Mouse (Mus musculus) heart, postnatal 10 days (tissue): ENCODE results near the gene Eif4g3. TPM values are rescaled to one million over a fixed set of nuclear protein-coding genes. Genes with fewer than 3 reads are reported as not detected.

Experiments used
- DNase-seq, 2 experiments: peaks; one replicate each; pipeline ENCODE4 v3.0.0; 2021
- intact Hi-C: fragments of 180-260 bp; cut with DNase I; formaldehyde crosslinking; loops from one replicate; pipeline ENCODE4 v1.15.1; 2025
- total RNA-seq, 2 experiments: library from RNA; stranded (reverse); gene quantifications; 2 replicates each; pipeline ENCODE4 v1.2.3; 2021

Eif4g3 gene
- total RNA-seq, 2 experiments from 2014 or later: 59.1 to 60.6 TPM

DNA sequence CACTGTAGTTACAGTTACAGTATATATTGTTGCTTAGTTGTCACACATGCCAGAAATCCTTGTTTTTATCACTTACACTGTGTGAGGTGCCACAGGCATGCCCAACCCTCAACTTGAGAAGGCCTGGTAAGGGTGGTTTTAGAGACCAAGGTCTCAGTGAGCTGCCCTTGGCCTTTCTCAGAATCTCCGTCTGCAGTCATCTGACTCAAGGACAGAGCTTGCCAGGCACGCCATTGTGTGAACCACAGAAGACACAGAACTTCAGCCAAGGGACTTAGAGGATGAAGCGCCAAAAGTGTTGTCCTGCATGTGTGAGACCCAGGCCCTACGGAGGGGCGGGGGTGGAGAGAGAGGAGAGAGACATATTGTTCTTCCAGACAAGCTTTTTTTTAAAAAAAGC lies 217.3 kb downstream of the Eif4g3 start:
- DNase-seq: no peak
- intact Hi-C loops: no loop called here

DNA sequence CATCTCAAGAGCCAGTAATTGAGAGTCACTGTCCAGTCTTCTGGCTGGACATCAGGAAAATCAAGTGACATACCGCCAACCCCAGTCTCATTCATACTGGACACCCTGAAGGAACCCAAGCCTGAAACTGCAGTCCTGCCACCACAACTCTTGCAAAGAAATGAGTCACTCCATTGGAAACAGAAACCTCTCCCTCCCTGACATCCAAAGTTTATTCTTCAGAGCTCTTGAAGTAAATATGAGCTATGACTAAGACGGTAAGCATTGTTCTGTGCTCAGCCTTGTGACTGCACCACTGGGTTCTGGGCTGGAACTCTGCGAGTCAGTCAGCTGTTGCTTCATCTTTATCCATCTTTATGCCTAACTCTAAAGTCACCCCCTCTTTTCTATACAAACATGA lies 221.0 kb downstream of the Eif4g3 start:
- DNase-seq: no peak
- intact Hi-C loops: no loop called here

DNA sequence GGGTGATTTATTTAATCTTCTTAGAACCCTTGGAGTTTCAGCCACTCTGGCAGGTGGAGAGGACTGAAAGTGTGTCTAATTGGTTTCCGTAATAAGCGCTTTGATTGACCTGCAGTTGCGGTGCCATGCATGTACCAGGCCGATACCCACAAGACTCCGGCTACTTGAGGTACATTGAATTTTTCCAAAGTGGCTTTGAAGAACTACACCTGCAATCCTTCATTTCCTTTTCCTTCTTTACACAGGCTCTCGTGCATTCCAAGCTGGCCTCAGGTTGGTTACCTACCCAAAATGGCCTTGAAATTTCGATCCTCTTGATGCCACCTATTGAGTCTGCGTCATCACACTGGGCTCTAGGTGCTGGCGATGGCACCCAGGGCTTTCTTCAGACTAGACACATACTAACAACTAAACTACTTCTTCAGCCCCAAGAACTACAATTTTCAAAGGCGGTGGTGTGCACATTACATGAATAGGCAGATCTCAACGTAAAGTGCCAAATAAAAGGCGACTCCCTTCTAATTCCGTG lies 222.9 kb downstream of the Eif4g3 start:
- intact Hi-C loops: no loop called here
- no peak for DNase-seq

DNA sequence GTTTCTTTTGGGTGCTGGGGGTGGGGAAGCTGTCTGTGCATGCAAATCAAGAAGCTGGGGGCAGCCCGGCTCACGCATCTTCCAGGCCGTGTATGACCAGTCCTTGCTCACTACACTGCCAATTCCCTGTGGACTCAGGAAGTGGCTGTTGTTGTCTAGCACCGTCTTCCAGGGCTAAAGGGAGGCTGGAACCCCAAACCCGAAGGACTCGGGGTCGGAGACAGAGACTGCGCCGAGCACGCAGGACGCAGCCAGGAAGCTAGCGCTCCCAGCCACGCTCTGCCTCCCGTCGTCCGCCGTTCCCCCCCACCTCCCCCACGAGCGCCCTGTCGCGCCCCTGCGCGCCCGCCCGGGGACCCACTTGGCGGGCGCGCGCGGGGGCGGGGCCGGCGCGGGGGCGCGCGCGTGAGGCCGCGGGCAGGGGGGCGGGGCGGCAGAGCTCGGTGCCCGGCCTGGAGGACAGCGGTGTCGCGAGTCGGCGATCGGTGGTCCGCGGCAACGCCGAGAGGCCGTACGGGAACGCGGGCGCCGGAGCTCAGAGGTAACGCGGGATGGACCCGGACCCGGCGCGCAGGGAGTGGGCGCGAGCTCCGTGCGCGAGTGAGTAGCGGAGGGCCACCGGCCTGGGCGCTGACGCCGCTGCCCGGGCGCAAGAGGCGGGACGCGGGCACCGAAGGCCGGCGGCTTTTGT lies 223.5 kb downstream of the Eif4g3 start, which contains the start of gene Hp1bp3:
TSS of gene Hp1bp3 (plus strand) at position 97 of the 691 bp plus-strand sequence.
- intact Hi-C loops: no loop called here
- DNase-seq: peak; percentile 81 to 89

DNA sequence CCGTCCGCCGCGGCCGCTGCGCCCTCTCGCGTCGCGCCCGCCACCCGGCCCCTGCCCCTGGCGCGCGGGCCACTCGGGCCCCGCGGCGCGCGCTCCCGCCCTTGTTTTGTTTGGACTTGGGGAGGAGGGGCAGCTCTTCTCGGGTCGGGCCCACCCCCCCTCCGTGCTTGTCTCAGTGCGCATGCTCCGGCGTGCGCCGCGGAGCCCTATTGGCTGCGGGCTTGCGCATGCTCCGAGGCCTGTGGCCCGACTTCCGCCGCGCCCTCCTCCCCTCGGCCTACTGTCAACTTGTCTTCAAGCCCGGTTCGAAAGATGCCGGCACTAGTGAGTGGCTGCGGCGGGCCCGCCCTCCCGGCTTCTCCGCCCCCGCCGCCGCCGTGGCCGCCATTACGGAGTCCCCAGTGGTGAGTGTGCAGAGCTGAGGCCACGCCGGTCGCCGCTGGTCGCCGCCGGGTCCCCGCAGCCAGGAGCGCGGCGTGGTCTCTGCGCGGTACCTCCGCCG lies 224.1 kb downstream of the Eif4g3 start:
- intact Hi-C loops: no loop called here
- DNase-seq: peak; percentile 98 to 99

DNA sequence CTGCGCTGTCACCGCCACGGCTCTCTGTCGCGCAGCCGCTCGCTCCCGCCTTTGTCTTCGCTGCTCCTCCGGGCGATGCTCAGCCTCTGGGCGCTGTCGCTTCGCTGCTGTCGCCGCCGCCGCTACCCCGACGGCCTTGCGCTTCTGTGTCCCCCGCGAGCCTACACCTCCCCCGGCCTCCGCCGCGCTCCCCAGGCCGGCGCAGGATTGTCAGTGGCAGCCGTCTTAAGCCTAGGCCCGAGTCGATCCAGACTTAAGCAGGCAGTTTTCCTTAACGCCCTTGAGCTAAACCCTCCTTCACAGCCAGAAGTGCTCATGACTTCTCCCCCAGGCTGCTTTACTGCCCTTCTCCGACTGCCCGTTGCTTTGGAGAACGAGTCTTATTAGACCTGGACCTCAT lies 224.6 kb downstream of the Eif4g3 start:
- intact Hi-C loops: no loop called here
- peak in 1 of 2 experiments; percentile 61 for DNase-seq

DNA sequence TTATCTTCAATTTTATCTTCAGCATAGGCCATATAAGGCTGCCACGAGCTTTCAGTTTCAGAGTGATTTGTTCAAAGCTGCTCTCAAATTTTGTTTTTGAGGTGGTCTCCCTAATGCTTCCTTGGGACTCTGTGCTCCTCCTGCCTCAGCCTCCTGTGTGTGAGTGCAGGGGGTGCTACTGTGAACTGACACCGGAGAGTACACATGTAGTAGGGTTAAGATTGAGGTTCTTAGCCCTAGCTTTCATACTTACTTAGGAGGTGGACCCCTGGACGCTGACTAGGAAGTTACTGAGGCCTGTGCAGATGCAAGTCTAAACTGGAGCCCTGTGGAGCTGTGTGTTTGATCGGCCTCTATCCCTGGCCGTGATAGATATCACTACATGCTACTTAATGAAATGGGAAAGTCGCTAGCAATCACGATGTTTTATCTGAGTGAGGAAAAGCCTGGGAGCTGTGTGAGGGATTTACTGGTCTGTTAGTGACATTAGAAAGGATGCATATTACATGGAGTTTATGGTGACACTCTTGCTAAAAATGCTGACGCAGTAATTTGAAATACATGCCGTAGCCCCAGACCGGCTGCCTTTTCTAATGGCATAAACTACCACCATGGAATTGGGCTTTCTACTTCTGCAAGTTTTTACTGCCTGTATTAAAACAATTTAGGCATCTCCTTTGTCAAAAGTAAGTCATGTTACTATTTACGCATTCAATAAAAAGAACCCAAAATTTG lies 225.3 kb downstream of the Eif4g3 start:
- no peak for DNase-seq
- intact Hi-C loops: no loop called here

DNA sequence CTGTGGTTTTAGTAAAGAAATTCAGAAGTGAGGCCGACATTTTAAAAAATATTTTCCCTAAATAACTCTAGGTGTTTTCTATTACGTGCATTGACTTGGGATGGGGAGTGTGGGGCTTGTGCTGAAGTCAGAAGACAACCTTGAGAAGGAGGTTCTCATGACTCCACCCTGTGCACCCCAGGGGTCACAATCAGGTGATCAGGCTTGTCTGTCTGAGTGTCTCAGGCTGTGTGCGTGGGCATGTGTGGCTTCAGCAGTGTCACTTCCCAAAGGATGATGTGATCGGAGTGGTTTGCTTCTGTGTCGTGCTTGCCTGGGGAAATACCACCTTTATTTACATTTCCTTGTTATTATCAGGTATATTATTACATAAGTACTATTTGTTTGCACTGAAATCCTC lies 226.5 kb downstream of the Eif4g3 start:
- DNase-seq: no peak
- intact Hi-C loops: no loop called here

DNA sequence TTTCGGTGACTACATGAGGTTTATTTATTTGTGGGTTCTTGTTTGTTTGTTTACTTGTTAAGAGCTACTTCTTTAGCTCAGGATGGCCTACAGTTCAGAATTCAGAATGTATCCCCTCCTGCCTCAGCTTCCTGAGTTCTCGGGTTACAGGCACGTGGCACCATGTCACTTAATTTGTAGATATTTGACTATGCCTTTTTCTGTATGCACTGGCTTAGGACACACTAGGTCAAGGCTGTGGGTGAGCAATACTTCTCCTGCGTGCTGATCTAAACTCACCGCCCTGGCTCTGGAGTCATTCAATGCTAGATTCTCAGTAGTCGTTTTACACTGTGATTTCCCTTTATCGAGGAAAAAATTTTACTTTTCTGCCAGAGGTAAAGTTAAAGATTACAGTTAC lies 227.9 kb downstream of the Eif4g3 start:
- DNase-seq: no peak
- intact Hi-C loops: no loop called here

DNA sequence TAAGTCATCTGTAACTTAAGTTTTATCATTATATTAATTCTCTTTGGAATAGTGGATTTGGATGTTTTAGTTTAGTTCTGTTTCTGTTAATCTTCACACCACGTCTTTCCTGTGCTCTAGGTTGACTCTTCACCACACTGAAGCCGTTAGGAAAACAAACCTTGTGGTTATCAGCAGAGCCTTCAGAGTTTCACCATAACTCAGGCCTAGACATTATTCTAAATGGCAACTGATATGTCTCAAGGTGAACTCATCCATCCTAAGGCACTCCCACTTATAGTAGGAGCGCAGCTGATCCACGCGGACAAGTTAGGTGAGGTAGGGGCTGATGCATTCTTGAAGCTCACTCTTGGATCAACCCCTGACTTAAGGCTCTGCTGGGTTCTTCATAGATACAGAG lies 228.6 kb downstream of the Eif4g3 start:
- intact Hi-C loops: no loop called here
- DNase-seq: no peak

DNA sequence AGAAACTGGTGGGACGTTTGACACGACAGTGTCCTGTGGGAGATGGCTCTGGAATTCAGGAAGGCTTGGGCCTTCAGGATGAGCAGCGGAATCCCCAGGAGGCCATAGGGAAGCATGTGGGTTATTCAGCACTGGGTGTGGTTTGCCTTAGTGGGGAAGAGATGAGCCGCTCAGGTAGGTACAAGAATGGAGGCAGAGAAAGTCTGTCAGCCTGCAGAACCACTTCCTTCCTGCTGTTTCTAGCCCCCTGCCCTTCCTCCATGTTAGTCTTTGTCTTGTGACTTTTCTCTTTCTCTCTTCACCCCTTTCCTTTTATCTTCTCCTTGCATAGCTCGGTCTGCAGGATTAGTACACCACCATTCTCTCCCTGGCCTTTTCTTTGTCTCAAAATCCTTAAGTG lies 229.6 kb downstream of the Eif4g3 start:
- intact Hi-C loops: no loop called here
- no peak for DNase-seq

DNA sequence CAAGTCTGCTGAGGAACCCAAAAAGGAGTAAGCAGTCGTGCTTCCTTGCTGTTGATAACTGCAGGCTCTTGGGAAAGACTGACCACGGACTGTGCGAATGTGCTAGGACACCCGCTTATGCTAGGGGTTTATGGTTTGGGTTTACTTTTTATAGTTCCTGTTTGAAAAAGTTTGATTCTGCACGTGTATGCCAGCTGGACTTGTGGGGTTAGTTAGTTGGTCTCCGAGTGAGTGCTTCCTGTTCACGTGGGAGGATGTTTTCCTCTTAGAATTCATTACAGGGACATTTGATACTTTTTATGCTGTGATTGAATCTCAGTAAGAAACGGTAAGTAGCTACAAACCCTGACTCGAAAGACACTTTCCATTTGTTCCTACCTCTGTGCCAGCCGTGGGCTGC lies 230.8 kb downstream of the Eif4g3 start:
- intact Hi-C loops: no loop called here
- no peak for DNase-seq

DNA sequence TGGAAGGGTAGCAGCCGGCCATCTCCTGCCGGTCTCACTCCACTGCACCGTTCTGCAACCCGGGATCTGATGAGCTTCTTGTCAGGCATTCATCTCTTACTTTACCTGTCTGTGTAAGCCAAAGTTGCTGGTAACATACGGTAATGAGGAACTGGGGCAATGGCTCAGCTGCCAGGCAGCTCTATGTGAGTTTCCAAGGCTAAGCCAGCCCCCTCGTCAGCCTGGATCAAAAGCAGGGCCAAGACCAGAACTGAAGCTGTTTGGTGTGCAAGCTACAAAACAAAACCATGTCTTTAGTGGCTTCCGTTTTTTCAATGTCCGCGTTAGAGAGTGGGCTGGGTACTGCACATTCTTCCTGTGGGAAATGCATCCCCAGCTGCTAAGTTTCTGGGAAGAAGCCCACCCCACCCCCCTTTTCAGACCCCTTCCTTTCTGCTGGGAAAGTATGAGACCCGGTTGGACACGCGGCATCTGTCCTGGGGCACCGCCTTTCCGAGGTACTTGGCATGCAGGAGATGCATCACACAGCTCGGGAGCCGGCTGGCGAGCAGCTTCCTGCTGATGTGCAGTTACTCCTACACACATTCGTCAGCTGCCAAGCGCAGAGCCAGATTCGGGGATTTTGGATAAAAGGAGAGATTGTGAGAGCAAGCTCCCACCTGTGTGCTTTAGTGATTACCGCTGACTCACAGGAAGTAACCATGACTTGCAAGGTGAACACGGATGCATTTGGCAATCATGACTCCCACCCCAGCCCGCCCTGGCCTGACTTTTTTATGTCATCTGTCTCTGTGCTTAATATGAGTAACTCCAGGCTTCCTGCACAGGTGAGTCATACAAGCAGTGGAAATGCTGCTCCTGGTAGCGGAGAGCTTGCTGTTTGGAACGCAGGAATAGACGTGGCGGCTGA lies 254.2 kb downstream of the Eif4g3 start:
- intact Hi-C loops: no loop called here
- DNase-seq: peak in 1 of 2 experiments; percentile 12

DNA sequence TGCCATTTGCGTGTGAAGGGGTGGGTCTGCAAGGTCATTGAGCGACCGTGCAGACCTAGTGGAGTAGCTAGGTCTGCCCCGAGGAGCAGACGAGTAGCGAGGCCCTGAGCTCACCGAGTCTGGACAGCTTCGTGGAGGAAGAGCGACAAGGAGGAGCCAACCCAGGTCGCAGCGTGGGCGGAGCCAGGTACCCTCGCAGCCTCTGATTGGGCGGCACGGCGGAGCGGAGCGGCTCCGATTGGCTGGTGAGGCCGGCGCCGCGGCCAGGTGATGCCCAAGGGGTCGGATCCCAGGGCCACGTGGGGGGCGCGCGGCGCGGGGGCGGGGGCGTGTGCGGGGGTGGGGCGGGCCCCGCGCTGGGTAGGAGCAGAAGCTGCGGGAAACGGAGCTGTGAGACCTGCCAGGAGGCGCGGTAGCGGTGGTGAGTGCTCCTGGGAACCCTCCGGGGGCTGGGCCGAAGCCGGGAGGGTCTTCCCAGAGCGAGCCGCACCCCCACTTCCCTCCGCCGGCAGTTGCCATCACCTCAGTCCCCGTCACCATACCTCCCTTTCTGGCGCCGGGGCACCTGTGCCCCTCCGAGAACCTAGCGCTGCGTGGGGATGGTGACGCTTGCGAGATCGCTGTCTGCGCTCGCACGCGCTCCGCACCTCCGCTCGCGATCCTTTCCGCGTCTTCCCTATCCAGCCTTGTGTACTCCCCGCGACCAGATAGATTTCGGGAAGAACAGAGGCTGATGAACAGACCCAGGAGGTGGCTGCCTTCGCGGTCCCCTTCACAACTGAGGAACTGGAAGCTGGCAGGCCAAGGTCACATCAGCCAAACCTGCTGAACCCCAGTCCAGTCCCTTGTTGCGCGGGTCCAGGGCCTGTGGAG lies 257.5 kb downstream of the Eif4g3 start, which contains the start of the genes Sh2d5 and Kif17:
TSS of gene Sh2d5 (plus strand) at position 316 of the 873 bp plus-strand sequence.
TSS of gene Kif17 (plus strand) at position 348 of the 873 bp plus-strand sequence.
- DNase-seq: peak; percentile 51
- intact Hi-C loops: no loop called here

DNA sequence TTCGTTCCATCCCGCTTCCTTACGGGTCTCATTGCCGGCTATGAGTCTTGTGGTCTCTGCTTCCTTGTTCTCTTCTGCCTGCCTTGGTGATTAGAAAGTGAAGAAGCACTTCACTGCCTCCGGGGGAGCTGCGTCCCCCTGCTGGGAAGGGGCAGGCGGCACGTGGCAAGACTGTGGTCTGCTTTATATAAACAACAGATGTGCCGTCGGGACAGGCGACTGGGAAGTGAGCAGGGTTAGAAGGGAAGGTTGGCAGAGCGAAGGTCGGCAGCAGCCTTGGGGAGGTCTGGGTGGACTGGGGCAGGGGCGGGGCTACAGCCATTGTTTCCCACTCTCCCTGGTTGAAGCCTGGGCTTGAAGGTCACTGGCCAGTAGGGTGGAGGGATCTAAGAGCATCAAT lies 259.0 kb downstream of the Eif4g3 start:
- intact Hi-C loops: no loop called here
- peak; percentile 9 to 25 for DNase-seq

DNA sequence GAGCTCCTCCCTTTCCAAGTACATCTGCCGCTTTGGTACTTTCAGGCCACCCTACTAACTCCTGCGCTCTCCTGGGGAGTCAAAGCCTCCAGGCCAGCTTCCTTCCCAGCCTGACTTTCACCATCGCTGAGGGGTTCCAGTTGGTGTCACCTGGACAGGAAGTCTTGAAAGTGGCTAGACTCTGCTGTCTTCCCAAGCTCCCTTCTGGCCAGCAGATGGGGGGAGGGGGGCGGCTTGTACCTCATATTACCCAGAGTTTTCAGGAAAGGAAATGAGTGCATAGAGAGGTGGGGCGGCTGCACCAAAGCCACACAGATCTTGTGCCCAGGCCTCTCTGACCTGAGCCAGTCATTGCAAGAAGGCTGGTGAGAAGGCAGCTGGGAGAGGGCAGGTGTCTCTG lies 259.4 kb downstream of the Eif4g3 start:
- no peak for DNase-seq
- intact Hi-C loops: no loop called here

DNA sequence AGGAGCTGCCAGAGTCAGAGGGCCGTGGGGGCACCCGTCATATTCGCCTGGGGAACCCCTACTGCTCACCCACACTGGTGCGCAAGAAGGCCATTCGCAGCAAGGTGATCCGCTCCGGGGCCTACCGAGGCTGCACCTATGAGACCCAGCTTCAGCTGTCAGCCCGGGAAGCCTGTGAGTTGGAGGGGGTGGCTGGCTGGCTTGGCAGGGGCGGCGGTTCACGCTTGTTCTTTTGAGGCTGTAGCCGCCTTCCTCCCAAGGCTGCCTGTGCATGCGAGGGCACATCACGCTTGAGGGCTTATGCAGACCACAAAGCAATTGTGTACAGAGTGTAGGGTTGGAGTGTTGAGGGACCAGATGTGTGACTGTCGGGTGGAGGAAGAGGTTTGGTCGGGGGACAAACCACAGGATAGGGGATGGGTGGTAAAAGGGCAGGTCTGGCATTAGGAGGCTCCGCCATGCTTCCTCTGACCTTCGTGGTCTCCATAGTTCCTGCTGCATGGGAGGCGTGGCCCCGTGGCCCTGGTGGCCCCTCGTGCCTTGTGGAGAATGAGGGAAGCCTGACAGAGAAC lies 264.4 kb downstream of the Eif4g3 start:
- intact Hi-C loops: no loop called here
- no peak for DNase-seq
